Mouse (Mus musculus): Measurements from ENCODE around the gene Alyref2.

DNA sequence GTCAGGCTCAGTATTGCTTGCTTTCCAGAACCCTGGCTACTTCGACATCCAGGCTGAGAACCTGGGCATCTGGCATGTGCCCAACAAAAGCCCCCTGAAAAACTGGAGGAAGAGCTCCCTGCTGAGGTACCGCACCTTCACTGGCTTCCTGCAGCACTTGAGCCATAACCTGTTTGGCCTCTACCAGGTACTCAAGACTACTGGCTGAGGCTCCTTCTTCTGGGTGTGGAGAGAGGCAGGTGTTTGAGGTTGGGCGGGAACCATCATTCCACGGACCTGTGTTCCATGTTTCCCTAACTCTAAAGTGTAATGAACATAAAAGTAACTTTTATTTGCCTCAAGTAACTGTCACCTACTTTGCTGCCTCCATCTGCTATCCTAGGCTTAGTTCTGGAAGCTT lies 12.3 kb downstream of the Alyref2 start:
- TF ChIP-seq CTCF (IDR thresholded peaks at IDR 0.05; ENCODE audit: borderline replicate concordance, insufficient read depth, low read length) (no peak), POLR2A (IDR thresholded peaks at IDR 0.05; ENCODE audit: low read depth, low read length) (no peak)
